Mouse (Mus musculus) olfactory bulb, adult 2 months (tissue): ENCODE data around the gene Yif1a.

Experiments used
- CTCF ChIP-seq: fragments of 200-500 bp; IDR thresholded peaks from 2 replicates; pipeline ENCODE4 v1.5.1; 2012; ENCODE audit warnings: low read depth, mild to moderate bottlenecking, low read length, moderate library complexity; ENCODE audit not compliant: insufficient read depth
- POLR2A ChIP-seq: fragments of 200-500 bp; IDR thresholded peaks from 2 replicates; pipeline ENCODE4 v1.6.1; 2012; ENCODE audit warnings: mild to moderate bottlenecking, low read depth, low read length, moderate library complexity; ENCODE audit not compliant: insufficient read depth

DNA sequence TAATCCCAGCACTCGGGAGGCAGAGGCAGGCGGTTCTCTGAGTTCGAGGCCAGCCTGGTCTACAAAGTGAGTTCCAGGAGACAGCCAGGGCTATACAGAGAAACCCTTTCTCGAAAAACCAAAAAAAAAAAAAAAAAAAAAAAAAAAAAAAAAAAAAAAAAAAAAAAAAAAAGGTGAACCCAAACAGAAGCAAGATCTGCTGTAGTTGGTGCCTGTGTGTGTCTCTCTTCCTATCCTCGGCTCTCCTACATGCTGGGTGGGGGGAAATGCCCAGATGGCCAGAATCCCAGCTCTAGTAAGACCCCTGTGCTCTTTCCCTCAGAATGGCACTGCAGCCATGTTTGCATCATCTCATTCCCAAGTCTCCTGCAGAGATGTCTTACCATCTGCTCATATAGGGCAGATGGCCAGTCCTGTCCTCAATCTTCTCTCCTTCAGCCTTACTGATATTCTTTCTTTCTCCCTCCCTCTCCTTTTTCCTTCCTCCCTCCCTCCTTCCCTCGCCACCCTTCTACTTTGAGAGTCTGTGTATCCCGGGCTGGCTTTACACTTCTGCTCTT is 35.8 kb downstream of the Yif1a start:
- TF ChIP-seq CTCF (no peak), POLR2A (no peak)
